Mouse (Mus musculus): ENCODE results near the gene Pctp. TPM values are rescaled to one million over a fixed set of nuclear protein-coding genes. Genes with fewer than 3 reads are reported as not detected.

Pctp gene
- total and polyA plus RNA-seq, 3 experiments: 6.4 to 10.2 TPM; not detected in 1

DNA sequence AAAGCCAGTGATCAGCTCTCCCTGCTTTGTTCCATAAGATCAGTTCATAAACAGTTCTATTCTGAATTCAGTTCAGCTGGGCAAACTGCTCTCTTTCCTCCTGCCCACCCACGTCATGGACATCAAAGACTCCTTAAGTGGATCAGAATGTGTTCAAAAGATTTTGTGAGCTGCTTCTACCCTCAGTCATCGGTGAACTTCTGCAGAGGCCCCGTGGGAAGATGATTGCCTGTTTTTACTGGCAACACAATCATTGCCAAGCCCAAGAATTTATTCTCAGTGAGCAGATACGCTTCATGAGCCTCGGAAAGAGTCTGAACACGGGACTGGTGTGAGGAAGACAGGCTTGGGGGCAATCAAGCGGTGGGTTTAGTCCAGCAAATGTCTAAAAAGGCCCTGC lies 24.5 kb upstream of the Pctp start:
- Histone ChIP-seq H3K36me3 (ENCODE audit: control insufficient read depth in 1 of 2, insufficient read depth in 2 of 2, low read length in 2 of 2) (no peaks in the 10 kb centered on the region; a peak in 1 of 4 replicates), H3K27ac (ENCODE audit: control insufficient read depth, low read depth, low read length) (no peak overlapping the region), H3K9ac (ENCODE audit: control insufficient read depth, low read depth, low read length, poor library complexity, severe bottlenecking) (no peak overlapping the region), H3K4me3 (ENCODE audit: control insufficient read depth in 1 of 2, insufficient read depth in 1 of 2, low read depth in 2 of 2, low read length in 2 of 2) (no peak overlapping the region), H3K27me3 (ENCODE audit: control insufficient read depth in 1 of 2, insufficient read depth in 2 of 2, low read length in 2 of 2) (peaks cover 3 to 12% of the 10 kb centered on the region in 2 experiments), H3K79me2 (ENCODE audit: control insufficient read depth, insufficient read depth, low read length, poor library complexity) (no peaks in the 10 kb centered on the region), H3K9me3 (replicated peaks; ENCODE audit: insufficient read depth, low read length) (no peaks in the 10 kb centered on the region), H3K4me1 (ENCODE audit: control insufficient read depth in 1 of 2, insufficient read depth in 2 of 2, low read length in 2 of 2) (peaks cover 0 to 7% of the 10 kb centered on the region in 2 experiments; a peak in 2 of 4 replicates)
- no peak for DNase-seq (ENCODE audit: low read depth, low spot score)
- no peak for TF ChIP-seq RAD21 (IDR thresholded peaks at IDR 0.05; ENCODE audit: low read depth, low read length)
- TF ChIP-seq EP300 (IDR thresholded peaks at IDR 0.05; ENCODE audit: low read depth in 1 of 2, low read length in 2 of 2): no peak
- no peak for TF ChIP-seq NELFE (IDR thresholded peaks at IDR 0.05; ENCODE audit: low read depth, low read length)

DNA sequence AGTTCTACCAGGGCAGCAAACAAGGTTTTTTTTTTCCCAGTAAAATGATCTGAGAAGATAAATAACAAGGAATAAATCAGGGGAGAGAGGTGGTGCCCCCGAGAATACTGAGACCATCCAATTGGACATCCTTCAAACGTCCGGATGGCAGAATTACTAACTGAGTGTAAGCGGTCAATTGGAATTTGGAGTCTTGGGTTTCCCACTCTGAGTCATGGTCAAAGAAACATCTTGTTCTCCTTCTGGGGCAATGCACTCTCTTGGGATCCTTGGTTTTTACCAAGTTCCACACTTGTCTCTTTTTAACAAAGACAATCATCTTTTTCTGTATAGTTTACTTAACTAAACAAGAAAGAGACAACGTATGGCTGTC lies 24.1 kb upstream of the Pctp start:
- no peak for DNase-seq (ENCODE audit: low read depth, low spot score)
- peaks cover 0 to 7% of the 10 kb centered on the region in 2 experiments; a peak in 2 of 4 replicates for H3K4me1 ChIP-seq (ENCODE audit: control insufficient read depth in 1 of 2, insufficient read depth in 2 of 2, low read length in 2 of 2)

DNA sequence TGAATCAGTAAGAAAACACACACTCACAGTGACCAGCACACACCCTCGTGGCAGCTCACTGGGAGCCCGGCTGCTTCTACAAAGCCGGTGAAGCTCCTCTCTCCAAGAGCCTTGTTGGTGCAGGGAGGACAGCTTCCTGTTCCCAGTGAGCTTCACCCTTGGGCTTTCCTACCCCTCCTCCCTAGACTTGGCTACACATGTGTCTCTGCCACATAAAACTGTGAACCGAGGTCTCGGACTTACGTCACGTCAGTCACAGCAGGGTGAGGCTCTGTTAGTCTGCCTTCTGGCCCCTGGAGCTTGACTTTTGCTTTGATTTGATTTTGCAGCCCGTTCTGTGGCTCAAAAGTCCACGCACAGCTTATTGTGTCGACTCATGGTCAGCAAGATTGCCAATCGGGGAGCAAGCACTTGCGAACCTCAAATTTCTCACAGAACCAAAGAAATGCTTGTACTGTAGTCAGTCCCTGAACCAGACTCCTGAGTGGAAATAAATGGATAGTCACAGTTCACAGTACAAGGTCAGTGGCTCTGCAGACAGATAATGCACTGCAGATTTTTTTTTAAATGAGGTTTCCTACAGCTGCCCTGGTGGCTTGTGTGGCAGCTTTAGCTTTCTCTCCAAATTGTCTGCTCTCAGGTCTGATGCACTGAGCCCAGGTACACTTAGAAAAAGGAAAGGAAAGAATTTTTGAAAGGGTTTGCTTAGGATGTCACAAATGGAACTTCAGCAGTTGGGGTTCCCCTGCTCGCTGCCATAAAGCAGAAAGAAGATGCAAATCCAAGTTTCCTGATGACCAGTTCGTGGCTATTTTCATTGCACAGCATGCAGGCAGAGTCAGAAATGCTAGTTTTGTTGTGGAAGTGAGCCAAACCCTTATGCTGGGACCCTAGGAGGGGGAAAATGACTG lies 23.5 kb upstream of the Pctp start:
- peaks cover 3 to 9% of the 10 kb centered on the region in 2 experiments for H3K27me3 ChIP-seq (ENCODE audit: control insufficient read depth in 1 of 2, insufficient read depth in 2 of 2, low read length in 2 of 2)
- no peak overlapping the region for H3K27ac ChIP-seq (ENCODE audit: control insufficient read depth, low read depth, low read length)
- no peaks in the 10 kb centered on the region for H3K79me2 ChIP-seq (ENCODE audit: control insufficient read depth, insufficient read depth, low read length, poor library complexity)
- no peak for TF ChIP-seq ZNF384 (IDR thresholded peaks at IDR 0.05; ENCODE audit: low read depth, low read length)
- no peak for TF ChIP-seq MXI1 (IDR thresholded peaks at IDR 0.05; ENCODE audit: low read depth, low read length)
- TF ChIP-seq NELFE (IDR thresholded peaks at IDR 0.05; ENCODE audit: low read depth, low read length): no peak
- TF ChIP-seq SIN3A (IDR thresholded peaks at IDR 0.05; ENCODE audit: low read length): no peak
- no peak for TF ChIP-seq SMC3 (IDR thresholded peaks at IDR 0.05; ENCODE audit: low read depth, low read length)
- TF ChIP-seq ZMIZ1 (IDR thresholded peaks at IDR 0.05; ENCODE audit: low read depth, low read length): no peak
- no peak for TF ChIP-seq CTCF (IDR thresholded peaks at IDR 0.05 in 2 of 3, conservative IDR thresholded peaks at IDR 0.05 in 1 of 3; ENCODE audit: control insufficient read depth in 1 of 3, insufficient read depth in 1 of 3, low read depth in 2 of 3, low read length in 3 of 3, poor library complexity in 1 of 3, severe bottlenecking in 1 of 3)
- no peak for TF ChIP-seq USF2 (IDR thresholded peaks at IDR 0.05; ENCODE audit: borderline replicate concordance in 1 of 2, insufficient read depth in 1 of 2, low read depth in 1 of 2, low read length in 2 of 2)
- no peak for TF ChIP-seq POLR2AphosphoS5 (IDR thresholded peaks at IDR 0.05; ENCODE audit: borderline replicate concordance, low read depth, low read length)
- no peak for TF ChIP-seq ELF1 (IDR thresholded peaks at IDR 0.05; ENCODE audit: low read depth, low read length)
- no peak for TF ChIP-seq ETS1 (IDR thresholded peaks at IDR 0.05; ENCODE audit: low read depth, low read length)
- no peak for TF ChIP-seq MAX (IDR thresholded peaks at IDR 0.05; ENCODE audit: low read length)
- TF ChIP-seq BHLHE40 (IDR thresholded peaks at IDR 0.05; ENCODE audit: borderline replicate concordance, low read depth, low read length): no peak
- TF ChIP-seq TAL1 (IDR thresholded peaks at IDR 0.05; ENCODE audit: low read length): no peak
- no peak for TF ChIP-seq RCOR1 (IDR thresholded peaks at IDR 0.05; ENCODE audit: low read depth, low read length)
- TF ChIP-seq JUND (IDR thresholded peaks at IDR 0.05; ENCODE audit: low read depth, low read length): no peak
- TF ChIP-seq POLR2A (IDR thresholded peaks at IDR 0.05; ENCODE audit: control insufficient read depth in 1 of 2, insufficient read depth in 1 of 2, low read depth in 1 of 2, low read length in 2 of 2, poor library complexity in 1 of 2): no peak
- no peaks in the 10 kb centered on the region for H3K9me3 ChIP-seq (replicated peaks; ENCODE audit: insufficient read depth, low read length)
- H3K9ac ChIP-seq (ENCODE audit: control insufficient read depth, low read depth, low read length, poor library complexity, severe bottlenecking): no peak overlapping the region
- DNase-seq (ENCODE audit: low read depth, low spot score): no peak
- no peaks in the 10 kb centered on the region; a peak in 1 of 4 replicates for H3K36me3 ChIP-seq (ENCODE audit: control insufficient read depth in 1 of 2, insufficient read depth in 2 of 2, low read length in 2 of 2)
- H3K4me3 ChIP-seq (ENCODE audit: control insufficient read depth in 1 of 2, insufficient read depth in 1 of 2, low read depth in 2 of 2, low read length in 2 of 2): no peak overlapping the region
- H3K4me1 ChIP-seq (ENCODE audit: control insufficient read depth in 1 of 2, insufficient read depth in 2 of 2, low read length in 2 of 2): peaks cover 0 to 7% of the 10 kb centered on the region in 2 experiments; a peak in 2 of 4 replicates

More for the DNA sequence above, 24.1 kb upstream of the Pctp start:
- Histone ChIP-seq H3K36me3 (ENCODE audit: control insufficient read depth in 1 of 2, insufficient read depth in 2 of 2, low read length in 2 of 2) (no peaks in the 10 kb centered on the region; a peak in 1 of 4 replicates), H3K27ac (ENCODE audit: control insufficient read depth, low read depth, low read length) (no peak overlapping the region), H3K9ac (ENCODE audit: control insufficient read depth, low read depth, low read length, poor library complexity, severe bottlenecking) (no peak overlapping the region), H3K79me2 (ENCODE audit: control insufficient read depth, insufficient read depth, low read length, poor library complexity) (no peaks in the 10 kb centered on the region), H3K9me3 (replicated peaks; ENCODE audit: insufficient read depth, low read length) (no peaks in the 10 kb centered on the region), H3K27me3 (ENCODE audit: control insufficient read depth in 1 of 2, insufficient read depth in 2 of 2, low read length in 2 of 2) (peaks cover 3 to 12% of the 10 kb centered on the region in 2 experiments), H3K4me3 (ENCODE audit: control insufficient read depth in 1 of 2, insufficient read depth in 1 of 2, low read depth in 2 of 2, low read length in 2 of 2) (no peak overlapping the region)
- TF ChIP-seq ETS1 (IDR thresholded peaks at IDR 0.05; ENCODE audit: low read depth, low read length) (no peak), JUND (IDR thresholded peaks at IDR 0.05; ENCODE audit: low read depth, low read length) (no peak), UBTF (IDR thresholded peaks at IDR 0.05; ENCODE audit: borderline replicate concordance, insufficient read depth, low read depth, low read length) (no peak)
